Mouse (Mus musculus): ENCODE data around the gene Clptm1l. TPM values are rescaled to one million over a fixed set of nuclear protein-coding genes. Genes with fewer than 3 reads are reported as not detected.

Gene Clptm1l
- polyA plus RNA-seq, 1 experiment from 2014 or later = 135 TPM

- H3K4me3 ChIP-seq (ENCODE audit: low read length) = no peak overlapping the region
- WGBS = 74% methylated on average over 4 of the region's 4 CpGs
- no peaks in the 10 kb centered on the region for H3K4me1 ChIP-seq (ENCODE audit: control insufficient read depth, insufficient read depth, low read length)
- H3K36me3 ChIP-seq (ENCODE audit: control insufficient read depth, insufficient read depth, low read length) = no peaks in the 10 kb centered on the region
- no peaks in the 10 kb centered on the region for H3K27me3 ChIP-seq (ENCODE audit: control insufficient read depth, insufficient read depth, low read length)
- H3K4me2 ChIP-seq (replicated peaks; ENCODE audit: low read depth, low read length) = no peak overlapping the region
- no peaks in the 10 kb centered on the region for H3K9me3 ChIP-seq (ENCODE audit: control insufficient read depth, low read length)
- no peak overlapping the region for H3K9ac ChIP-seq (ENCODE audit: low read depth, low read length)
- H3K27ac ChIP-seq (ENCODE audit: low read depth, low read length) = no peak overlapping the region
- ATAC-seq (ENCODE audit: low FRiP score, low TSS enrichment) = no peak
Measured at GRCm38 (mm10) chr13:73641296-73641695, 37.5 kb downstream of the Clptm1l start.

GRCm38 (mm10) chr13:73646397-73647087, 42.7 kb downstream of the Clptm1l start:
- 37% methylated on average over 6 of the region's 6 CpGs for WGBS
- H3K27me3 ChIP-seq (ENCODE audit: control insufficient read depth, insufficient read depth, low read length) = no peaks in the 10 kb centered on the region
- H3K9me3 ChIP-seq (ENCODE audit: control insufficient read depth, low read length) = no peaks in the 10 kb centered on the region
- H3K27ac ChIP-seq (ENCODE audit: low read depth, low read length) = no peak overlapping the region
- no peaks in the 10 kb centered on the region for H3K4me1 ChIP-seq (ENCODE audit: control insufficient read depth, insufficient read depth, low read length)
- H3K4me3 ChIP-seq (ENCODE audit: low read length) = no peak overlapping the region
- no peak overlapping the region for H3K9ac ChIP-seq (ENCODE audit: low read depth, low read length)
- peaks cover 9% of the 10 kb centered on the region; the same call in 1 of the 2 replicates for H3K36me3 ChIP-seq (ENCODE audit: control insufficient read depth, insufficient read depth, low read length)
- no peak overlapping the region for H3K4me2 ChIP-seq (replicated peaks; ENCODE audit: low read depth, low read length)
- ATAC-seq (ENCODE audit: low FRiP score, low TSS enrichment) = peak; percentile 79

DNA sequence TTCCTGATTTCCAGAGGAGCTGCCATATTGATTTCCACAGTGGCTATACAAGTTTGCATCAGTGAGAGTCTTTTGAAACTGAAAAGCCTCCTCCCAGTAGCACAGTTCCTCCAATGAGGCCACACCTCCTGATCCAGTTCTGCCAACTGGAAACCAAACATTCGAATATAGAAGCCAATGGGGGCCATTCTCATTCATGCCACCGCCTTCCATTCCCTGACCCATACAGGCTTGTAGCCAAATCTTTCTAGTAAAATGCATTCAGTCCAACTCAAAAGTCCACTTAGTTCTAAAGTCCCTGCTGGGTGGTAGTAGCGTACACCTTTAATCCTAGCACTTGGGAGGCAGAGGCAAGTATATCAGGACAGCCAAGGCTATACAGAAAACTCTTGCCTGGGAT, 49.5 kb downstream of the Clptm1l start:
- Histone ChIP-seq H3K27me3 (ENCODE audit: control insufficient read depth, insufficient read depth, low read length) (no peaks in the 10 kb centered on the region), H3K9me3 (ENCODE audit: control insufficient read depth, low read length) (no peaks in the 10 kb centered on the region), H3K9ac (ENCODE audit: low read depth, low read length) (no peak overlapping the region), H3K4me1 (ENCODE audit: control insufficient read depth, insufficient read depth, low read length) (no peaks in the 10 kb centered on the region), H3K36me3 (ENCODE audit: control insufficient read depth, insufficient read depth, low read length) (peaks cover 5% of the 10 kb centered on the region; the same call in 1 of the 2 replicates), H3K27ac (ENCODE audit: low read depth, low read length) (no peak overlapping the region), H3K4me3 (ENCODE audit: low read length) (no peak overlapping the region), H3K4me2 (replicated peaks; ENCODE audit: low read depth, low read length) (no peak overlapping the region)
- ATAC-seq (ENCODE audit: low FRiP score, low TSS enrichment) = no peak
- 83% methylated on average over 3 of the region's 3 CpGs for WGBS

DNA sequence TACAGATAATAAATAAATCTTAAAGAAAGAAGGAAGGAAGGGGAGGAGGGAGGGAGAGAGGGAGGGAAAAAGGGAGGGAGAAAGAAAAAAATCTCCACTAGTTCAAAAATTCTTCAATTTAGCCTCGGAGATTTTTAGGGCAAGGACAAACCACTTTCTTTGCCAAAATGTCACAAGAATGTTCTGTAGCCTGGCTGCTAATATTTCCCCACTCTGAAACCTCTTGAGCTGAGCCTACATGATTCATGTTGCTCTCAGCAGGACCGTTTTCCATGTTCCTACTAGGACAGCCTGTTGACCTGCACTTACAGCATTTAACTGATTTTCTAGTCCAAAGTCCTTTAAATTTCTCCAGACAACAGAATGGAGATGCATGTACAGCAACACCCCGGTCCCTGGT, 51.2 kb downstream of the Clptm1l start:
- Histone ChIP-seq H3K9ac (ENCODE audit: low read depth, low read length) (no peak overlapping the region), H3K27ac (ENCODE audit: low read depth, low read length) (no peak overlapping the region), H3K4me2 (replicated peaks; ENCODE audit: low read depth, low read length) (no peak overlapping the region), H3K36me3 (ENCODE audit: control insufficient read depth, insufficient read depth, low read length) (no peaks in the 10 kb centered on the region), H3K4me1 (ENCODE audit: control insufficient read depth, insufficient read depth, low read length) (no peaks in the 10 kb centered on the region), H3K4me3 (ENCODE audit: low read length) (no peak overlapping the region), H3K27me3 (ENCODE audit: control insufficient read depth, insufficient read depth, low read length) (no peaks in the 10 kb centered on the region), H3K9me3 (ENCODE audit: control insufficient read depth, low read length) (no peaks in the 10 kb centered on the region)
- no peak for ATAC-seq (ENCODE audit: low FRiP score, low TSS enrichment)
- WGBS = 74% methylated on average over 3 of the region's 3 CpGs

- H3K27me3 ChIP-seq (ENCODE audit: control insufficient read depth, insufficient read depth, low read length) = no peaks in the 10 kb centered on the region
- no peaks in the 10 kb centered on the region for H3K36me3 ChIP-seq (ENCODE audit: control insufficient read depth, insufficient read depth, low read length)
- no peaks in the 10 kb centered on the region for H3K9me3 ChIP-seq (ENCODE audit: control insufficient read depth, low read length)
- no peak overlapping the region for H3K4me3 ChIP-seq (ENCODE audit: low read length)
- no peak for ATAC-seq (ENCODE audit: low FRiP score, low TSS enrichment)
- H3K9ac ChIP-seq (ENCODE audit: low read depth, low read length) = no peak overlapping the region
- 45% methylated on average over 2 of the region's 2 CpGs for WGBS
- no peak overlapping the region for H3K27ac ChIP-seq (ENCODE audit: low read depth, low read length)
- no peaks in the 10 kb centered on the region for H3K4me1 ChIP-seq (ENCODE audit: control insufficient read depth, insufficient read depth, low read length)
- H3K4me2 ChIP-seq (replicated peaks; ENCODE audit: low read depth, low read length) = no peak overlapping the region
Measured at GRCm38 (mm10) chr13:73658953-73659352, 55.1 kb downstream of the Clptm1l start.

GRCm38 (mm10) chr13:73660163-73660695, 56.4 kb downstream of the Clptm1l start:
- ATAC-seq (ENCODE audit: low FRiP score, low TSS enrichment) = no peak
- Histone ChIP-seq H3K27ac (ENCODE audit: low read depth, low read length) (no peak overlapping the region), H3K36me3 (ENCODE audit: control insufficient read depth, insufficient read depth, low read length) (no peaks in the 10 kb centered on the region), H3K4me2 (replicated peaks; ENCODE audit: low read depth, low read length) (no peak overlapping the region), H3K9ac (ENCODE audit: low read depth, low read length) (no peak overlapping the region), H3K9me3 (ENCODE audit: control insufficient read depth, low read length) (no peaks in the 10 kb centered on the region), H3K27me3 (ENCODE audit: control insufficient read depth, insufficient read depth, low read length) (no peaks in the 10 kb centered on the region), H3K4me3 (ENCODE audit: low read length) (no peak overlapping the region), H3K4me1 (ENCODE audit: control insufficient read depth, insufficient read depth, low read length) (no peaks in the 10 kb centered on the region)
- WGBS = 76% methylated on average over 2 of the region's 2 CpGs

Other genes with a start within 250 kb of the Clptm1l start
- 39.8 and 45.0 TPM in 2 replicates for gene Lpcat1, start 136.8 kb upstream of the Clptm1l start, polyA plus RNA-seq (2014; fragmentation: Nextera tagmentation; extraction: Ambion mirVana)
- gene Slc6a3, start 67.3 kb upstream of the Clptm1l start, polyA plus RNA-seq (2014; fragmentation: Nextera tagmentation; extraction: Ambion mirVana) = not detected in 2 replicates
- gene Tert, start 22.9 kb downstream of the Clptm1l start, polyA plus RNA-seq (2014; fragmentation: Nextera tagmentation; extraction: Ambion mirVana) = 5.2 and 7.9 TPM in 2 replicates
- 2.5 and 5.2 TPM in 2 replicates for gene Slc6a18, start 74.0 kb downstream of the Clptm1l start, polyA plus RNA-seq (2014; fragmentation: Nextera tagmentation; extraction: Ambion mirVana)
- gene Slc6a19, start 100.9 kb downstream of the Clptm1l start, polyA plus RNA-seq (2014; fragmentation: Nextera tagmentation; extraction: Ambion mirVana) = 0.53 and 0.92 TPM in 2 replicates
- 12.9 and 28.7 TPM in 2 replicates for gene Slc12a7, start 129.1 kb downstream of the Clptm1l start, polyA plus RNA-seq (2014; fragmentation: Nextera tagmentation; extraction: Ambion mirVana)
- gene Nkd2, start 243.6 kb downstream of the Clptm1l start, polyA plus RNA-seq (2014; fragmentation: Nextera tagmentation; extraction: Ambion mirVana) = 3.7 and 4.1 TPM in 2 replicates